Mouse (Mus musculus): ENCODE data around the gene Gpr153. TPM values are rescaled to one million over a fixed set of nuclear protein-coding genes. Genes with fewer than 3 reads are reported as not detected.

Gpr153 gene
- polyA plus RNA-seq, 1 experiment from 2014 or later = 18.2 TPM

DNA sequence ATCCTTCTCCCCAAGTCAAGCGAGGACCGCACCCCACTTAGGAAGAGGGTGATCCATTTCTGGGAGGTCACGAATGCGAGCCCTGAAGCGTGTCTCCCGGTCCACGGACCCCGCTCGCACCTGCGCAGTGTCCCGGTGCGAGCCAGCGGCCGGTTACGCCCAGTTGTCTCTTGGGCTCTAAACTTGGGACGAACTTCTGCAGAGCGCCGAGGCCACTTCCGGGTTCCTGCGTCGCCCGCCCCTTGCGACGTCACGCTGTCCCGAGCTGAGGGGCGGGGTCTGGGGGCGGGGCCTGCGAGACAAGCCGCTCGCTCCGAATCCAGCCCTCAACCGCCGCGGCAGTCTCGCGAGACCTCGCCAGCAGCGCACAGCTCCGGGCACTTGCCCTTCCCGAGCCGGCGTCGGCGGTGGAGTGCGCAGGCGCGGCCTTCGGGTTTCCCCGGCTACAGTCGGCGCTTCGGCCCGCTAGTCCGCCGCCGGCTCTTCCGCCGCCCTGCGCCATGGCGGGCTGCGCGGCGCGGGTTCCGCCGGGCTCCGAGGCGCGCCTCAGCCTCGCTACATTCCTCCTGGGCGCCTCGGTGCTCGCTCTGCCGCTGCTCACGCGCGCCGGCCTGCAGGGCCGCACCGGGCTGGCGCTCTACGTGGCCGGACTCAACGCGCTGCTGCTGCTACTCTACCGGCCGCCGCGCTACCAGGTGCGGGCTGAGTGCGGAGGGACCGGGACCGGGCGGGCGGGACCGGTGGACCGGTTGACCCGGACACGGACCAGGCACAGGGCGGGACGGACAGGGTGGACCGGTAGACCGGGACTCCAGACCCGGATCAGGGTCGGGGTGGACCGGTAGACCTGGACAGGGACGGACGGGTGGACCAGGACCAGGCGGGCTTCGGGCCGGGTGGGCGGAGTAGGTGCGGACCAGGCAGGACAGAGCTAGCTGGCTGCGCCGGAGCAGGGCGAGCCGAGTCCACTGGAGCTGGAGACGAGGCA lies 23.1 kb downstream of the Gpr153 start, which contains the start of gene Icmt:
TSS of gene Icmt (plus strand) at position 354 of the 988 bp plus-strand sequence.
- peaks cover 13% of the 10 kb centered on the region in 2 experiments for H3K4me1 ChIP-seq (ENCODE audit: control insufficient read depth in 2 of 2, insufficient read depth in 2 of 2, low read length in 2 of 2)
- H3K36me3 ChIP-seq (ENCODE audit: control insufficient read depth, insufficient read depth, low read length) = peaks cover 28% of the 10 kb centered on the region
- under 1% methylated on average over 109 of the region's 119 CpGs for WGBS
- no peaks in the 10 kb centered on the region for H3K9me3 ChIP-seq (ENCODE audit: control insufficient read depth, low read length)
- H3K4me3 ChIP-seq (ENCODE audit: control insufficient read depth in 1 of 2, insufficient read depth in 1 of 2, low read depth in 1 of 2, low read length in 2 of 2) = peak within 1 kb of the TSS; percentile 67 to 76
- H3K27me3 ChIP-seq (ENCODE audit: control insufficient read depth, insufficient read depth, low read length) = peaks cover 16% of the 10 kb centered on the region
- peak within 1 kb of the TSS; percentile 91 for H3K9ac ChIP-seq (ENCODE audit: low read length)
- peak; percentile 93 for ATAC-seq (ENCODE audit: insufficient number of reproducible peaks, insufficient read depth, low FRiP score, low read depth)
- peak within 1 kb of the TSS; percentile 98 for H3K4me2 ChIP-seq (ENCODE audit: low read length)
- H3K27ac ChIP-seq (replicated peaks in 1 of 2; ENCODE audit: control insufficient read depth in 1 of 2, insufficient read depth in 1 of 2, low read depth in 2 of 2, low read length in 2 of 2) = peak within 1 kb of the TSS; percentile 59 to 82

DNA sequence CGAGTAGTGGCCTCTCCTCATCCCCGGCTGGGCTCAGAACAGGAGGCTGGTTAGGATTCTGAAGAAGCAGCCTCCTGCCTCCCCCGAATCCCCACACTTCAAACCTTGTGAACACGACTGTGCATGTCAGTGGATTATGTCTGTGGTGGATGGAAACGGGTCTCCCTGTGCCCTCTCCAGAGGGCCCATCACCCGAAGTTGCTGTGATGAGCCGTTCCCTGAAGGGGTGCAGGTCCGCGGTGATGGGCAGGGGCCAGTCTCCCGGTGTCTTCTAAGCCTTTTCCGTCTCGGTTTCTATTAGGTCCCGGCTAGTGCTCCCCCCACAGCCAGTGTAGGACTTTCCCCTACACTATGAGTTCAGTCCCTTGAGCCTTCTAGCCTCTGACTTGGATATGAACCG lies 24.8 kb downstream of the Gpr153 start:
- H3K4me2 ChIP-seq (ENCODE audit: low read length) = no peak overlapping the region
- ATAC-seq (ENCODE audit: insufficient number of reproducible peaks, insufficient read depth, low FRiP score, low read depth) = no peak
- 81% methylated on average over 14 of the region's 14 CpGs for WGBS
- no peak overlapping the region for H3K27ac ChIP-seq (replicated peaks in 1 of 2; ENCODE audit: control insufficient read depth in 1 of 2, insufficient read depth in 1 of 2, low read depth in 2 of 2, low read length in 2 of 2)
- no peak overlapping the region for H3K9ac ChIP-seq (ENCODE audit: low read length)
- no peak overlapping the region for H3K4me3 ChIP-seq (ENCODE audit: control insufficient read depth in 1 of 2, insufficient read depth in 1 of 2, low read depth in 1 of 2, low read length in 2 of 2)
- peaks cover 13% of the 10 kb centered on the region in 2 experiments for H3K4me1 ChIP-seq (ENCODE audit: control insufficient read depth in 2 of 2, insufficient read depth in 2 of 2, low read length in 2 of 2)
- H3K36me3 ChIP-seq (ENCODE audit: control insufficient read depth, insufficient read depth, low read length) = peaks cover 44% of the 10 kb centered on the region
- H3K27me3 ChIP-seq (ENCODE audit: control insufficient read depth, insufficient read depth, low read length) = no peaks in the 10 kb centered on the region
- no peaks in the 10 kb centered on the region for H3K9me3 ChIP-seq (ENCODE audit: control insufficient read depth, low read length)

DNA sequence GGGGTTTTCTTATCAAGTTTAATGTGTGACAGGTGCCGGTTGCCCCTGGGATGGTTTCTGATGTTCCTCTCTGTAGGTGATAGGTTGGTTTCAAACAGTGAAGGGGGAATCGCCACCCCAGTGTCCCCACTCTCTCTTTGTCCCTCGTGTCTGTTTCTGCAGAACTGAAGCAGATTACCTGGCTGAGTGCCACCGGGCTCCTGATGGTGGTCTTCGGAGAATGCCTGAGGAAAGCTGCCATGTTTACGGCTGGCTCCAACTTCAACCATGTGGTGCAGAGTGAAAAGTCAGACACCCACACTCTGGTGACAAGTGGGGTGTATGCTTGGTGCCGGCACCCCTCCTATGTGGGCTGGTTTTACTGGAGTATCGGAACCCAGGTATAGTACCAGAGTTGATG lies 26.3 kb downstream of the Gpr153 start:
- Histone ChIP-seq H3K9ac (ENCODE audit: low read length) (no peak overlapping the region), H3K4me3 (ENCODE audit: control insufficient read depth in 1 of 2, insufficient read depth in 1 of 2, low read depth in 1 of 2, low read length in 2 of 2) (no peak overlapping the region), H3K27ac (replicated peaks in 1 of 2; ENCODE audit: control insufficient read depth in 1 of 2, insufficient read depth in 1 of 2, low read depth in 2 of 2, low read length in 2 of 2) (no peak overlapping the region), H3K4me2 (ENCODE audit: low read length) (no peak overlapping the region), H3K36me3 (ENCODE audit: control insufficient read depth, insufficient read depth, low read length) (peaks cover 59% of the 10 kb centered on the region), H3K9me3 (ENCODE audit: control insufficient read depth, low read length) (no peaks in the 10 kb centered on the region), H3K27me3 (ENCODE audit: control insufficient read depth, insufficient read depth, low read length) (no peaks in the 10 kb centered on the region), H3K4me1 (ENCODE audit: control insufficient read depth in 2 of 2, insufficient read depth in 2 of 2, low read length in 2 of 2) (peaks cover 12 to 13% of the 10 kb centered on the region in 2 experiments)
- ATAC-seq (ENCODE audit: insufficient number of reproducible peaks, insufficient read depth, low FRiP score, low read depth) = no peak
- WGBS = 89% methylated on average over 8 of the region's 8 CpGs

DNA sequence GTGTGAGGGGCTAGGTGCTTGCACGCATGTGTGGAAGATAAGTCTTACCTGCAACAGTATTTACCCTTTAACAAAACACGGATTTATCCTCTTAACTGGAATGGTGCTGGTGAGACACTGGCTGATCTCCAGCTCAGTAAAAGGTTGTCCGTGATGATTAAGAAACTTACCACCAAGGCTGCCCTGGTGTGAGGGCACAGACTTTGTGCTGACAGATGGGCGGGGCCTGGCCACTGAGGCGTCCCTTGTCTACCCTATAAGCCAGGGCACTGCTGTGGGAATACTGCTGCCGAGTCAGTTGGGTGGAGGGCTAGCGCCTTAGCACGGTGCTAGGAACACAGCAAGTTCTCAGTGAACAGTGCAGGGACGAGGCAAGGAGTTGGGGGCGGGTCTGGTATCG lies 28.0 kb downstream of the Gpr153 start:
- H3K4me2 ChIP-seq (ENCODE audit: low read length) = no peak overlapping the region
- peaks cover 75% of the 10 kb centered on the region for H3K36me3 ChIP-seq (ENCODE audit: control insufficient read depth, insufficient read depth, low read length)
- H3K27me3 ChIP-seq (ENCODE audit: control insufficient read depth, insufficient read depth, low read length) = no peaks in the 10 kb centered on the region
- H3K4me1 ChIP-seq (ENCODE audit: control insufficient read depth in 2 of 2, insufficient read depth in 2 of 2, low read length in 2 of 2) = peaks cover 7 to 11% of the 10 kb centered on the region in 2 experiments
- 75% methylated on average over 11 of the region's 11 CpGs for WGBS
- no peak overlapping the region for H3K4me3 ChIP-seq (ENCODE audit: control insufficient read depth in 1 of 2, insufficient read depth in 1 of 2, low read depth in 1 of 2, low read length in 2 of 2)
- H3K27ac ChIP-seq (replicated peaks in 1 of 2; ENCODE audit: control insufficient read depth in 1 of 2, insufficient read depth in 1 of 2, low read depth in 2 of 2, low read length in 2 of 2) = no peak overlapping the region
- no peak overlapping the region for H3K9ac ChIP-seq (ENCODE audit: low read length)
- H3K9me3 ChIP-seq (ENCODE audit: control insufficient read depth, low read length) = no peaks in the 10 kb centered on the region
- ATAC-seq (ENCODE audit: insufficient number of reproducible peaks, insufficient read depth, low FRiP score, low read depth) = no peak

DNA sequence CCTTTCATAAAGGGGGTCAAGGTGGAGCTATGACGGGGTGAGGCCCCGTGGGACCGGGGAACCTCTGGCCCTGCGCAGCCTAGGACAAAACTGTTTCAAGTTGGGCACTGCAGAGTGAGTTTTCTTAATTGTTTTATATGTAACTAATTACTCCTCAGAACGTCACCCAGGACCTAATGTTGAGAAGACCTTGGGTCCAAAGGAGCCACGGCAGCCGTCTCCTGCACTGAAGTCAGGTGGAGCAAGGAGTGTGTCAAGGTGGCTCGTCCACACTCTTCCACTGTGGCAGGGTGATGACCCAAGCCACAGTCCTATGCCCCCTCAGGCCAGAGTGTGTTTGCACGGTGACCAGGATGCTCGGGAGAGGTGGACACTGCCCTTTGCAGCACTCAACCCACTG lies 29.1 kb downstream of the Gpr153 start:
- 92% methylated on average over 10 of the region's 10 CpGs for WGBS

DNA sequence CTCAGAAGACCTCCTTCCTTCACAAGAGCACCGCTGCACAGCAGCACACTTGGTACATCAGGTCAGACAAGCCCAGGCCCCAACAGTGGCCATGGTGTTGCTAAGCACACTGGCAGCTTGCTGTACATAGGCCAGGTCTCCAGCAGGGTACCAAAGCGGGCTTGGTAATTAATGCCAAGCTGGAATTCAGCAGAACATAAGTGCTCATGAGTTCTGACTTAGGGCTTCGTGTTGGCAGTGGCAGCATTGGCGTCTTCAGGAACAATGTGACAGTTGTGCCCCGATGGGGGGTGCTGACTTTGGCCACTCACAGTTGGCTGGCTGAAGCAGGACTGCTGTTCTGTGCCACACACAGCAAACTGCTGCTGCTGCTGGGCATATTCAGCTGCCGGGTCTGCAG lies 30.7 kb downstream of the Gpr153 start:
- no peak overlapping the region for H3K9ac ChIP-seq (ENCODE audit: low read length)
- no peak overlapping the region for H3K4me2 ChIP-seq (ENCODE audit: low read length)
- no peak for ATAC-seq (ENCODE audit: insufficient number of reproducible peaks, insufficient read depth, low FRiP score, low read depth)
- no peaks in the 10 kb centered on the region for H3K9me3 ChIP-seq (ENCODE audit: control insufficient read depth, low read length)
- no peaks in the 10 kb centered on the region for H3K4me1 ChIP-seq (ENCODE audit: control insufficient read depth in 2 of 2, insufficient read depth in 2 of 2, low read length in 2 of 2)
- H3K36me3 ChIP-seq (ENCODE audit: control insufficient read depth, insufficient read depth, low read length) = peaks cover 96% of the 10 kb centered on the region
- WGBS = 86% methylated on average over 6 of the region's 6 CpGs
- H3K27ac ChIP-seq (replicated peaks in 1 of 2; ENCODE audit: control insufficient read depth in 1 of 2, insufficient read depth in 1 of 2, low read depth in 2 of 2, low read length in 2 of 2) = no peak overlapping the region
- H3K27me3 ChIP-seq (ENCODE audit: control insufficient read depth, insufficient read depth, low read length) = no peaks in the 10 kb centered on the region
- no peak overlapping the region for H3K4me3 ChIP-seq (ENCODE audit: control insufficient read depth in 1 of 2, insufficient read depth in 1 of 2, low read depth in 1 of 2, low read length in 2 of 2)

More for the DNA sequence above, 29.1 kb downstream of the Gpr153 start:
- no peak for ATAC-seq (ENCODE audit: insufficient number of reproducible peaks, insufficient read depth, low FRiP score, low read depth)
- Histone ChIP-seq H3K9me3 (ENCODE audit: control insufficient read depth, low read length) (no peaks in the 10 kb centered on the region), H3K4me3 (ENCODE audit: control insufficient read depth in 1 of 2, insufficient read depth in 1 of 2, low read depth in 1 of 2, low read length in 2 of 2) (no peak overlapping the region), H3K27me3 (ENCODE audit: control insufficient read depth, insufficient read depth, low read length) (no peaks in the 10 kb centered on the region), H3K4me2 (ENCODE audit: low read length) (no peak overlapping the region), H3K4me1 (ENCODE audit: control insufficient read depth in 2 of 2, insufficient read depth in 2 of 2, low read length in 2 of 2) (peaks cover 4% of the 10 kb centered on the region in 2 experiments; a peak in 2 of 4 replicates), H3K9ac (ENCODE audit: low read length) (no peak overlapping the region), H3K27ac (replicated peaks in 1 of 2; ENCODE audit: control insufficient read depth in 1 of 2, insufficient read depth in 1 of 2, low read depth in 2 of 2, low read length in 2 of 2) (no peak overlapping the region), H3K36me3 (ENCODE audit: control insufficient read depth, insufficient read depth, low read length) (peaks cover 86% of the 10 kb centered on the region)

DNA sequence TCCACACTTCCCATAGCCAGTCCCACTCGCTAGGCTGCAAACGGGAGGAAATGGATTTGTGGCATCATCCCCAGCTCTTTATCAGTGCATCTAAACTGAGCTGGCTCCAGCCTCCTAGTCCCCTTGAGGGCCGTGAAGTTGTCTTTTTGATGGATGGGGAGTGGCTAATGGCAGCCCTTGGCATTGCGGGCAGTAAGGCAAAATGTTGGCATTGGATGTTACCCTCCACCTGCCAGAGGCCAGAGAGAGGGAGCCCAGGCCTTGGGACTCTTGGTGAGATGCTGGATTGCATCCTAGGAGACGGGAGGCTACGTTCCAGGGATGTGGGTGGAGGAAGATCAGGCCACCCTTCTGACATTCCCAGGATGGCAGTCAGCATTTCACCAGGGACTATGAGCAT lies 32.0 kb downstream of the Gpr153 start:
- no peaks in the 10 kb centered on the region for H3K4me1 ChIP-seq (ENCODE audit: control insufficient read depth in 2 of 2, insufficient read depth in 2 of 2, low read length in 2 of 2)
- H3K27me3 ChIP-seq (ENCODE audit: control insufficient read depth, insufficient read depth, low read length) = 0 out of 2 replicates have a peak, but pooled peaks cover under 1% of the 10 kb centered on the region

More for the DNA sequence above, 32.0 kb downstream of the Gpr153 start:
- H3K36me3 ChIP-seq (ENCODE audit: control insufficient read depth, insufficient read depth, low read length) = peaks cover 96% of the 10 kb centered on the region
- H3K4me2 ChIP-seq (ENCODE audit: low read length) = no peak overlapping the region
- no peak overlapping the region for H3K9ac ChIP-seq (ENCODE audit: low read length)
- no peak overlapping the region for H3K27ac ChIP-seq (replicated peaks in 1 of 2; ENCODE audit: control insufficient read depth in 1 of 2, insufficient read depth in 1 of 2, low read depth in 2 of 2, low read length in 2 of 2)
- no peak overlapping the region for H3K4me3 ChIP-seq (ENCODE audit: control insufficient read depth in 1 of 2, insufficient read depth in 1 of 2, low read depth in 1 of 2, low read length in 2 of 2)
- WGBS = 79% methylated on average over 6 of the region's 6 CpGs
- H3K9me3 ChIP-seq (ENCODE audit: control insufficient read depth, low read length) = no peaks in the 10 kb centered on the region
- no peak for ATAC-seq (ENCODE audit: insufficient number of reproducible peaks, insufficient read depth, low FRiP score, low read depth)

All from heart, embryonic 14.5 days (tissue).